Mouse (Mus musculus) hindbrain, embryonic 16.5 days (tissue): ENCODE measurements around the gene Aldh3b1. TPM values are rescaled to one million over a fixed set of nuclear protein-coding genes. Genes with fewer than 3 reads are reported as not detected.
A peak's percentile ranks its signal among the peaks of the same experiment; 100 is the strongest.

ENCODE experiments used
- ATAC-seq: fragments of 200-750 bp; cut with Nextera tagmentation; 2 replicates; pipeline ENCODE4 v1.8.0; 2017; ENCODE audit warnings: moderate TSS enrichment, moderate library complexity
- H3K27ac ChIP-seq: fragments of 300-500 bp; sonication (generic); 2 replicates; pipeline ENCODE4 v1.5.1; 2014; ENCODE audit warnings: low read depth, mild to moderate bottlenecking, control low read depth, low read length, moderate library complexity
- H3K27me3 ChIP-seq: fragments of 300-500 bp; sonication (generic); replicated peaks from 2 replicates; pipeline ENCODE4 v1.6.1; 2014; ENCODE audit warnings: low read length; ENCODE audit not compliant: control insufficient read depth, insufficient read depth
- H3K36me3 ChIP-seq: fragments of 300-500 bp; sonication (generic); 2 replicates; pipeline ENCODE4 v1.6.1; 2014; ENCODE audit warnings: mild to moderate bottlenecking, low read length, moderate library complexity, mixed read lengths; ENCODE audit not compliant: control insufficient read depth, insufficient read depth
- H3K4me1 ChIP-seq: fragments of 300-500 bp; sonication (generic); 2 replicates; pipeline ENCODE4 v1.6.1; 2014; ENCODE audit warnings: low read depth, low read length; ENCODE audit not compliant: control insufficient read depth, insufficient read depth
- H3K4me2 ChIP-seq: fragments of 300-500 bp; sonication (generic); 2 replicates; pipeline ENCODE4 v1.6.1; 2014; ENCODE audit warnings: mild to moderate bottlenecking, low read length, control low read depth, moderate library complexity
- H3K4me3 ChIP-seq: fragments of 300-500 bp; sonication (generic); 2 replicates; pipeline ENCODE4 v1.5.1; 2014; ENCODE audit warnings: mild to moderate bottlenecking, low read length, control low read depth, moderate library complexity
- H3K9ac ChIP-seq: fragments of 300-500 bp; sonication (generic); 2 replicates; pipeline ENCODE4 v1.6.1; 2014; ENCODE audit warnings: low read depth, mild to moderate bottlenecking, control low read depth, low read length, moderate library complexity
- H3K9me3 ChIP-seq: fragments of 300-500 bp; sonication (generic); 2 replicates; pipeline ENCODE4 v1.6.1; 2014; ENCODE audit warnings: mild to moderate bottlenecking, low read length, moderate library complexity; ENCODE audit not compliant: control insufficient read depth
- WGBS: fragments of 180-500 bp; shearing (Covaris S2); extraction: QIAGEN DNeasy Blood & Tissue Kit; methylation state at CpG from one replicate; pipeline ENCODE4 v1.1.7; 2014; 5-methylcytosine and 5-hydroxymethylcytosine counted together
- polyA plus RNA-seq: library from polyadenylated mRNA; unstranded; fragments of >200 nt; fragmentation: Nextera tagmentation; extraction: Ambion mirVana; gene quantifications from 2 replicates; pipeline ENCODE4 v1.2.1, GENCODE M21; 2015

Gene Aldh3b1
- polyA plus RNA-seq, 1 experiment from 2014 or later: 3.1 TPM

DNA sequence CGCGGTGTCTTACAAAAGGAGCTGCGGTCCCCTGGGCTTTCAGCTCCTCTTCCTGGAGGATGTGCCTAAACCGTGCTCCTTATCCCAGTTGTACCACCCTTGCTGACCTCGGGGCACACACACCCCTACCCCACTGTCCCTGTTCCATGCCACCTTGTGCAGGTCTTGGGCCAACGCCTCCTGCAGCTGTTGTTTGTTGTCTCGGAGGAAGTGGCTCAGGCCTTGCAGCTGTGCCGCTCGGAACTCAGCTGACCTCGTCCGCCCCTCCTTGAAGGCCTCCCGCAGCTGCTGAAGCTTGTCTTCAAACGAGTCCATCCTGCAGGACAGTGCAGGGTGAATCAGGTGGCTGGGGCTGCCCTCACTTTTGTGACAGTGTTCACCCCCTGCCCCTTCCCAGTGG, 6.0 kb downstream of the Aldh3b1 start:
- Histone ChIP-seq H3K4me2 (no peak overlapping the region), H3K4me1 (no peaks in the 10 kb centered on the region), H3K4me3 (no peak overlapping the region), H3K36me3 (no peaks in the 10 kb centered on the region), H3K9ac (no peak overlapping the region), H3K27me3 (no peaks in the 10 kb centered on the region), H3K27ac (no peak overlapping the region), H3K9me3 (no peaks in the 10 kb centered on the region)
- ATAC-seq: no peak
- 46% methylated on average over 13 of the region's 13 CpGs for WGBS

DNA sequence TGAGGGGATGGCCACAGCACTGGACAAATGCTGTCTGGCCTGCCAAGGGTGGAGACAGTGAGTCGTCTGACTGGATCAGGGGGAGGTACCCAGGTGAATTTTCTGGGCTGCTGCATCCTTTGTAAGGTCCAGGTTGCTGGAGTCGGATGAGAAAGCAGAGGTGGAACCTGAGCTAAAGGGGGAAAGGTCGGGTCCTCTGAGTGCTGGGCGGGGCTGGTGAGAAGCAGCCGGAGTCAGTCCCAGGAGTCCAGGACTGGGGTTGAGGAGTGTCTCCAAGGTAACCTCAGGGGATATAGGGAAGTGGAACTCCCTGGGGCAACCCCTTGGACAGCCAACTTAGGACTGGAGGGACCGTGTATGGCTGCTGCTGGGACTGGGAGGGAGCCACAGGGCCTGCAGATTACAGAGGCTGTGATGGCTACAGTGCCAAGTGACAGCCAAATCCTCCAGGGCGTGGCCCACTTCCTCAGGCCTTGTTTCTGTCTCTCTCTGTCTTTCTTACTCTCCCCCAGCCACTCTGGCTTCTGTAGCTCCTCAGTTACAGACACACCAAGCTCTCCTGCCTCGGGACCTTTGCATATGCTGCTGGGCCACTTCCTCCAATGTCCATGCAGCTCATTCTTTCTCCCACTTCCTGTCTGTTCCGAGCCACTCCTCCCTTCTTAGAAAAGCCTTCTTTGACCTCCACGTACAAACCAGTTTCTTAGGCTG, 6.8 kb downstream of the Aldh3b1 start:
- H3K27ac ChIP-seq: no peak overlapping the region
- H3K27me3 ChIP-seq: no peaks in the 10 kb centered on the region
- H3K36me3 ChIP-seq: no peaks in the 10 kb centered on the region
- WGBS: 58% methylated on average over 10 of the region's 10 CpGs
- no peak overlapping the region for H3K4me2 ChIP-seq
- H3K9me3 ChIP-seq: no peaks in the 10 kb centered on the region
- H3K4me1 ChIP-seq: no peaks in the 10 kb centered on the region
- H3K4me3 ChIP-seq: no peak overlapping the region
- no peak for ATAC-seq
- H3K9ac ChIP-seq: no peak overlapping the region

DNA sequence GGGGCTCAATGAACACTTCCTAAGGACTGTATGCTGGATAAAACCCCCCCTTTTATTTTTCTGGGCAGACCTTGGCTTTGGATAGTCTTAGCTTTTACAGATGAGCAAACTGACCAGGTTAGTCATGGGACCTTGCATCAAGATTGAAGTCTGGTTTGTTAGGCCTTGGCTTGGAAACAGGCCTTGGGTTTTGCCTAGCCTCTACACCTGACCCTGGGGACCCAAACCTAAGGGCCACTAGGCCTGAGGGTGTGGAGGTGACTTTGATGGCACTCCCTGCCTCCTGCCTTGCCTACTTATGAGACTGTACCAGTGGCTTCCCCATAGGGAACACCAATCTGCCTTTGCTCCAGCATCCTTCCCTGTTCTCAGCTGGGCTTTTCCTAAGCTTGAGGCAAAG, 9.7 kb downstream of the Aldh3b1 start:
- H3K4me3 ChIP-seq: no peak overlapping the region
- no peaks in the 10 kb centered on the region for H3K9me3 ChIP-seq
- H3K27me3 ChIP-seq: no peaks in the 10 kb centered on the region
- H3K36me3 ChIP-seq: no peaks in the 10 kb centered on the region
- no peak overlapping the region for H3K9ac ChIP-seq
- no peaks in the 10 kb centered on the region for H3K4me1 ChIP-seq
- no peak overlapping the region for H3K27ac ChIP-seq
- no peak for ATAC-seq
- no peak overlapping the region for H3K4me2 ChIP-seq

DNA sequence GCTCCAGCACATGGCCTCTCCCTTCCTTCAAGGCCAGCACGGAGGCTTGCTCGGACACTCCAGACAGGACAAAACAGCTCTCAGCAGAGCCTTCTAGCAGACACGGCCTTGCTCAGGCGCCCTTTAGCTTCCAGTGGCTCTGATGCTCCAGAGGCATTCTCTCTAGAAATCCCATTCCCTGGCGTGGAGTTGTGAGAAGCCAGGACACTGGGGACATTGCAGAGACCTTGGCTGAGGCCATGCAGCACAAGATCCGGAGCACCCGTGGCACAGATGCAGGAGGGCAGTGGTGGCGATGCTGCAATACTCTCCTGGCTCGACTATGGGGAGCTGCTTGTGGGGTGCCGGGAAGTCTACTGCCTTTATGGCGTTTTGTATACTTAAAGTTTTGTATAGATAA, 12.9 kb downstream of the Aldh3b1 start:
- Histone ChIP-seq H3K27me3 (no peaks in the 10 kb centered on the region), H3K4me2 (no peak overlapping the region), H3K9ac (no peak overlapping the region), H3K9me3 (no peaks in the 10 kb centered on the region), H3K36me3 (no peaks in the 10 kb centered on the region), H3K27ac (no peak overlapping the region), H3K4me1 (peaks cover 11% of the 10 kb centered on the region), H3K4me3 (no peak overlapping the region)
- 78% methylated on average over 11 of the region's 11 CpGs for WGBS
- ATAC-seq: no peak

DNA sequence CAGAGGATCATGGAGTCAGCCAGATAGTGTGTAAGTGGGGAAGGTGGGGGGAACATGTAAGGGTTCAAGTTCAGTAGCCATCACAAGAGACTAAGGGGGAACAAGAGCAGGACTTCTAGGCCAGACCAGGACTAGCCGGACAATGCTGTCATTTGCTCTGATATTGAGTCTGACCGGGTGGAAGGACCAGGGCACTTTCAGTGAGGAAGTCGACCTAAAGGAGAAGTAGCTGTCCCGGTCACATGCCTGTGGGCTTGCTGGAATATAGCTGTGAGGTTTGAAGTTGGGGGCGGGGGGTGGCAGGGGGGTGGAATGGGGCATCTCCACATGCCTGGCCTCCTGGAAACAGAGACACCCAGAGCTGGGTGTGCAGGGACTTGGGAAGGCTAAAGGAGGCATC, 15.1 kb downstream of the Aldh3b1 start:
- Histone ChIP-seq H3K9ac (no peak overlapping the region; the same call in 1 of the 2 replicates), H3K4me3 (no peak overlapping the region), H3K9me3 (no peaks in the 10 kb centered on the region), H3K4me2 (no peak overlapping the region), H3K27me3 (no peaks in the 10 kb centered on the region), H3K36me3 (peaks cover 7% of the 10 kb centered on the region; the same call in 1 of the 2 replicates), H3K27ac (no peak overlapping the region), H3K4me1 (peaks cover 15% of the 10 kb centered on the region)
- 86% methylated on average over 5 of the region's 5 CpGs for WGBS
- no peak for ATAC-seq

DNA sequence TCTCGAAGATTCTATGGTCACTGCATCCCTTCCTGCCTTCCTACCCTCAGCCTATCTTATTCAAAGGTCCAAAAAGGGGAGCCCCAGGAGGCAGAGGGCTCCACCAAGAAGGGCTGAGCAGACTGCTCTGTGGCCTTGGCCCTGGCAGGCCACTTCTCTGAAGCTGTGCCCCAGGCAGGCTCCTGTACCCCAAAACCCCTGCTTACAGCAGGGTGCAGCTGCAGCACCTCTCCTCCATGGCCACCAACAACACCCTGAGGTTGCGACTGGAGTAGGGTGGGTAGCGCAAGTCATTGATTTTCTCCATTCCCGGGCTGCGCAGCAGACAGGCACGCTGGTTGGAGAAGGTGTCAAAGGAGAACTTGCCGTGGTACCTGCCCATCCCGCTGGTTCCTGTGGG, 15.9 kb downstream of the Aldh3b1 start:
- Histone ChIP-seq H3K9me3 (no peaks in the 10 kb centered on the region), H3K4me2 (peak overlapping the region; percentile 71), H3K27ac (no peak overlapping the region), H3K36me3 (peaks cover 14% of the 10 kb centered on the region), H3K9ac (no peak overlapping the region), H3K4me3 (peak overlapping the region; percentile 76), H3K27me3 (no peaks in the 10 kb centered on the region), H3K4me1 (peaks cover 15% of the 10 kb centered on the region)
- WGBS: 88% methylated on average over 8 of the region's 8 CpGs
- no peak for ATAC-seq

DNA sequence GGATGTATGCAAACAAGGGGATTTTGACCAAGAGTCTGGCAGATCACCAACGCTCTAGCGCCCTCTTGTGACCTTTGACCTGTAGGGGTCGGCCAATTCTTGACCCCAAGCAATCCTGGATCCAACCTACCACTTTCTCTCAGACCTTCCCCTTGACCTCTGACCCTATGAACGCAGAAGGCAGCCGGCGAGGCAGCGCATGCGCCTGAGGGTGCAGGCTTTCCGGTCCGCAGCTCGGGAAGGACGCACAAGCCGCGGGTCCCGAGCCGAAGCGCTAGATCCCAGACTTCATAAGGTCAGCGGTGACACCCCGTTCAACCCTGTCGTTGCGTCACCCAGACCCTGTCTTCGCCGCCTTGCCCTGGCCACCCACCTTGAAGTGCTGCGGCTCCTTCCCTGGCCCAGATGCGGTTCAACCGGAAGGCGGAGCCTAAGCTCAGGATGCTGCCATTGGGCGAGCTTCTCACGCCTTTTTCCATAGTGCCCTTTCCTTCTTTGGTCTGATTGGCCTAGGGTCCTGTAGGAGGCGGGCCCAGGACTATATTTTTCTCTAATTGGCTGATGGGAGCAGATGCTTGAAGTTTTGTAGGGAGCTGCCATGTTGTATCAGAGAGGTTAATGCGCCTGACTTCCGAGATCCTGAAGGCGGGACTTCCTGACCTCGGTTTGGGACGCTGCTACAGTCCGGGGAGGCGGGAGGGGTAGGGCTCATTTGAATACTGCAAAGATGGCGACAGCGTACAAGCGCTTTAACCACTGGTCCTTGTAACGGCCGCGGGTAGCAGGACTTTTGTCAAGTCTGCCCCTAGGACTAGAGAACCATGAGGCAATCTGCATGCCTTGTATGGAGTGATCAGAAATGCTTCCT, 17.0 kb downstream of the Aldh3b1 start, which contains the start of gene Ndufs8:
Gene Ndufs8, minus strand, starts transcription at position 438 of the 868 bp plus-strand sequence.
- peak within 1 kb of the TSS; percentile 84 for H3K9ac ChIP-seq
- peak; percentile 98 for ATAC-seq
- H3K36me3 ChIP-seq: peaks cover 15% of the 10 kb centered on the region
- H3K4me1 ChIP-seq: peaks cover 15% of the 10 kb centered on the region
- WGBS: 0% methylated on average over 37 of the region's 43 CpGs
- H3K4me2 ChIP-seq: peak within 1 kb of the TSS; percentile 91
- H3K9me3 ChIP-seq: no peaks in the 10 kb centered on the region
- H3K27me3 ChIP-seq: no peaks in the 10 kb centered on the region
- peak within 1 kb of the TSS; percentile 76 for H3K4me3 ChIP-seq
- peak within 1 kb of the TSS; percentile 89 for H3K27ac ChIP-seq

DNA sequence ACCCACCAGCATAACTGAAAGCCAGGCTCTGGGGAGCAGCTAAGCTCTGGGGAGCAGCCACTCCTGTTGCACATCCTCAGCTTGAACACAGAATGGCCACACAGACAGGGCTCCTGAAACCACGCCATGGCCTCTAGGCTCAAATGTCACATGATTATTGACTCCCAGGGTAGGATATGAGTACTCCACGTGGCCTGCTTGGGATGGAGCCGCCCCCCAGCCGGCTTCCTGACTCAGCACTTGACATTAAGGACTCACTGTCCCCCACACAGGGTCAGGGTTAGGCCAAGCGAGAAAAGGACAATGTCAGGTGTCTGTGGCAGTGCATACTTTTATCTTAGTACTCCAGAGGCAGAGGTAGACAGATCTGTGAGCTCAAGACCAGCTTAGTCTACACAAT, 19.4 kb downstream of the Aldh3b1 start:
- Histone ChIP-seq H3K27ac (no peak overlapping the region), H3K27me3 (no peaks in the 10 kb centered on the region), H3K36me3 (peaks cover 15% of the 10 kb centered on the region), H3K4me2 (no peak overlapping the region), H3K4me1 (peaks cover 21% of the 10 kb centered on the region), H3K9ac (no peak overlapping the region), H3K9me3 (no peaks in the 10 kb centered on the region), H3K4me3 (no peak overlapping the region)
- WGBS: 81% methylated on average over 5 of the region's 5 CpGs
- ATAC-seq: no peak

DNA sequence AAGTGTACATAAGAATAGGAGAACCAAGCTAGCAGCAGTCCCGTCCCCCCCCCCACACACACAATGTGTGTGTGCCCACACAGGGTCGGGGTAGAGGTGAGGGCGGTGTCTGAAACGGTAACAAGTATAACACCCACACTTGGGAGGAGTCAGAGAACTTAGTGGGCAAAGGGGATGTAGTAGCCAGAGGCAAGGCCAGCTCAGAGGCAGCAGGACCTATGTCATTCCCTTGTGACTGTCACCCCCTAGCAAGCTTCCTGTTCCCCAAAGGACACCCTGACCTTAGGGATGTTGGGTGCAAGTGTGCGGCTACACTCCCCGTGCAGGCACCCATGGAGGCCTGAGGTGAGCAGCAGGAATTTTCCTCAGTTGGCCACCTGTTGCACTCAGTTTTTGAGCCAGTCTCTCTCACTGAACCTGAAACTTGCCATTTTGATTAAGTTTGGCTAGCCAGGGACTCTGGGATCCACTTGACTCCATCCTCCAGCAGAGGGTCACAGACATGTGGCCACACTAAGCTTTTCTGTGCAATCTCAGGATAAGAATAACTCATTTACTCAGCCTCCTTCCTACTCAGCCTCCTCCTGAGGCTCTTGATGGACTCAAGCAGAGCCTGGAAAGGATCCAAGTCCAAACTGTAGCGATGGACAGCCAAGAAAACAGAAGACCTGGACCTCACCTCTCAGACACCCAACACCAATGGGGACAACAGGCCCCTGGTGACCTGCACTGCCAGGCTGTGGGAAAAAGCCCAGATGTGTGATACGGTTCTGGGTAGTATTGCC, 21.5 kb downstream of the Aldh3b1 start:
- no peak overlapping the region for H3K4me3 ChIP-seq
- H3K9me3 ChIP-seq: no peaks in the 10 kb centered on the region
- H3K27me3 ChIP-seq: no peaks in the 10 kb centered on the region
- H3K4me2 ChIP-seq: peak overlapping the region; percentile 74
- no peak for ATAC-seq
- peaks cover 14% of the 10 kb centered on the region for H3K4me1 ChIP-seq
- H3K36me3 ChIP-seq: peaks cover 15% of the 10 kb centered on the region
- 77% methylated on average over 8 of the region's 8 CpGs for WGBS
- no peak overlapping the region for H3K9ac ChIP-seq
- H3K27ac ChIP-seq: no peak overlapping the region
